Mouse (Mus musculus) embryonic fibroblast, embryonic 13.5 days (primary cell): ENCODE results near the gene Clps.

Experiments used
- CTCF ChIP-seq: IDR thresholded peaks from 2 replicates; pipeline ENCODE4 v1.5.1; 2011; ENCODE audit warnings: mild to moderate bottlenecking, control low read depth, low read length, moderate library complexity, borderline replicate concordance; ENCODE audit not compliant: insufficient read depth
- POLR2A ChIP-seq: IDR thresholded peaks from 2 replicates; pipeline ENCODE4 v1.6.1; 2011; ENCODE audit warnings: low read depth, mild to moderate bottlenecking, control low read depth, low read length, moderate library complexity

- TF ChIP-seq CTCF (no peak), POLR2A (no peak)
These were observed 14.9 kb upstream of the Clps start, which contains the start of gene Lhfpl5 for GRCm38 (mm10) chr17:28575244-28576125.
